Mouse (Mus musculus) NIH3T3 (cell line): ENCODE results near the gene Flrt1.

Experiments used
- DNase-seq: peaks from one replicate; pipeline ENCODE4 v3.0.0-alpha.2; 2012; ENCODE audit warnings: low read depth

Gene Flrt1

GRCm38 (mm10) chr19:7130317-7130716 is 24.8 kb upstream of the Flrt1 start:
- DNase-seq: no peak

DNA sequence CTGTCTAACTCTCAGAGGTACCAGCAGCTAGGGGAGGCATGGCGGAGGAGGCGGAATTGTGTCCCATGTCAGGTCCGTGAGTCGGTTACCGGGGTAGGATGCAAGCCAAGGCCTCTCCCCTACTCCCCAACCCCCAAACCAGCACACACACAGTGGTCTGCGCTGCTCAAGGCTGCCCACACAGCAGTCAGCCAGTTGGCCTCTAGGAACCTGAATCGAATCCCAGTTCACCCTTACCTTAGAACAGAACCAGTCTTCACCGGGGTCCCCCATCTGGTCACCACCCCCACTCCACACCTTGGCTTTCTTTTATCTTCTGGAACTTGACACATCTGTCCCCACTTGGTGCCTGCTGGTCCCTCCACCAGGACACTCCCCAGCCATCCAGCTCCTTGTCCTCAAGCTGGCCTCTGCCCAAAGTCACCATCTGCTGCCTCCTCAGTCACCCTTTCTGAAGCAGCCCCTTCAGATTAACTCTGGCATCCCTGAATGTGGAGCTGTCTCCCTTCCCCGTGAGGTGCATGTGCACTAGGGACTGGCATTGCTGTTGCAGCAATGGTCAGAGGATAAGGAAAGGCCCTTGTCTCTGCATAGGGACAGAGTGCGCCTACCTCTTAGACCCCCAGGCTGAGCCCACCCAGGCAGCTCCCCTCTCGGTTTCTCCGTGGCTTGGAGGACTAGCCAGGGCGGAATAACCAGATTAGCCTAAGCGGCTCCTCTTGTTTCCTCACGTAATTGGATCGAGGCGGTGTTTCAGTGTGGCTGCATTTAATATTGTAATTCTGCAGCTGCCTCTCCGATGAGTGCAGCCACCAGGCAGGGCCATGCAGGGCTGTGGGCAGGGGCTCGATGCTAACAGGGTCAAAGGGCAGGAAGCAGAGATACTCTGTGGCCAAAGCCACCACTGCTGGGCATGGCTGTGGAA is 23.3 kb upstream of the Flrt1 start:
- DNase-seq: no peak

- no peak for DNase-seq
Measured at GRCm38 (mm10) chr19:7126933-7127332, 21.4 kb upstream of the Flrt1 start.

DNA sequence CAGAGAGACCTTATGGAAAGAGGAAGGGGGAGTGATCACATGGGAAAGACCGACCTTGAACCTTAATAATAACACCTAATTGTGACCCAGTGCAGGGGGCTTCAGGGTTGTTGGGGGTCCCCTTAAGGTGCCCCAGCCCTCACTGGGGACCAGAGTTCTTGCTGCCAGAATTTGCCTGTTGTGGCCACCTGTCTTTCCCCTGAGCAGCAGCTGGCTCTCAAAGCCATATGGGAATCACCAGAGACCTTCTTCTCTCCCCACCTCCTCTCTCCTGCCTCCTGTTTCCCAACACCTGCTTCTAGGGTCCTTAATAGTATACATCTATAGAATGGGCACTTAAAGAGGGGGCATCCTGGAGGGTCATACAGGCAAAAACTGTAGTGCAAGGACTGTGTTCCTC is 20.7 kb upstream of the Flrt1 start:
- no peak for DNase-seq

DNA sequence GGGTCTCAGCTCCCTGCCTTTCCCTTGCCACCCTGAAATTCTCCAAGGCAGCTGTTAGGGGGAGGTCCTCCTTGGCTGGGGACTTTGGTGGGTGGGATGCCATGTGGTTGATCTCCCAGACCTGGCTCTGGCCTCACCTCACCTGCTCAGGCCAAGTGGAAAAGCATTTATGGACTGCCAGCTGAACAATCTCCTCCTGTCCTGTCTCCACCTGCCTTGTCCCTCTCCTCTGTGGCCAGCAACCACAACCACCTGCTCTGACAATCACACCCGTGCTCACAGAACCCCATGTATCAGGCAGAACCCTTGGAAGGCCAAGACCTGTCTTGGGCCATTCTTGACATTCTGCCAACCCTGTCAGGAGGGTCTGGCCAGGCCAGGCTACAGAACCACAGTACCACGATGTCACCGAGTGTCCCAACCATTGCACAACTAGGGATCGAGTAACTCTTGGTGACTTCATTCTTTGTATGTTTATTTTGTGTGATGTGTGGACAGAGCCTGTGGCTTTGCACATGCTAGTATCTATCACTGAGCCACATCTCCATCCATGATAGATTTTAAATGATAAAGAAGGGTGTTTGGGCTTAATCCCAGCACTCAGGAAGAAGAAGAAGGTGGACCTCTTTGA is 20.1 kb upstream of the Flrt1 start:
- no peak for DNase-seq

DNA sequence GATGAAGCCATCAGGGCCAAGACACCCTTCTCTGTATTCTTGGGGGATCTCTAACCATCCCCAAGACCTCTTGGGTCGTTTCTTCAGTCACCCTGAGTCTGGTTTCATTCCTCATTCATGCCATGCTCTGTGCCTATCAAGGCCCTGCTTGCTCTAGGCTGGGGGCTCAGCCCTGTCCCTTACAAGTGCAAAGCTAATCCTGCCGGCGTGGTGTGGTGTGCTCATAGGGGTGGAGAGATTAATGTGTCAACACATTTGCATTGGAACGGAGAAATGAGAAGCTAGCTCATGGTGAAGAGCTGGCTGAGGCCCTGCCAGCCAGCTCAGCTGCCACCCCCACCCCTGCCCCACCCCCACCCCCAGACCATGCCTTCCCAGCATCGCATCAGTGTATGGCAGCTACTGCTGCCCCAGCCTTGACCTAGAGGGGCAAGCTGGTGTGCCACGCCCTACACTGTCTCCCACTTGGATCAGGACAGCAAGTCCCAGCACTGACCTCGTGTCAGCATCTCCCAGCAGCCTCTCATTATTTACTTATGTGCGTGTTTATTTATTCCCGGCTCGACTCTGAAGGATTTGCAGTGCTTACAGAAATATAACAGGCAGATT is 17.3 kb upstream of the Flrt1 start:
- DNase-seq: no peak

DNA sequence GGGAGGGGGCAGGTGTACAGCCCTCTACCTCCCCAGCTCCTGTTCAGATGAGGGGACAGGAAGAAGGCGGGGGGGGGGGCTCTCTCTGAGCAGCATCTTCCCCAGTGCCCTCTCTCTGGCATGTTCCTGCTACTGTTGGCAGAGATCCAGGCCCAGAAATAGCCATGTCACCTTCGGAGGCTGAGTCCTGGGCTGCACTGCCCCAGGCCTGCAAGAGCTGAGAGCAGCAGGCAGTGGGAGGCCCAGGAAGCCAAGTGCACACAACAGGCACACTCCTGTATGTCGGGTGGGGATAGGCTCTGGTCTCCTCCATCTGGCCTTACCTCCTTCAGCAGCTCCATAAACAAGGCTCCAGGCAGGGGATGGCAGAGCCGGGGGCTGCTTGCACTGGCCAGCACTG is 16.7 kb upstream of the Flrt1 start:
- DNase-seq: no peak

GRCm38 (mm10) chr19:7121252-7121651 is 15.7 kb upstream of the Flrt1 start:
- DNase-seq: peak; percentile 16

DNA sequence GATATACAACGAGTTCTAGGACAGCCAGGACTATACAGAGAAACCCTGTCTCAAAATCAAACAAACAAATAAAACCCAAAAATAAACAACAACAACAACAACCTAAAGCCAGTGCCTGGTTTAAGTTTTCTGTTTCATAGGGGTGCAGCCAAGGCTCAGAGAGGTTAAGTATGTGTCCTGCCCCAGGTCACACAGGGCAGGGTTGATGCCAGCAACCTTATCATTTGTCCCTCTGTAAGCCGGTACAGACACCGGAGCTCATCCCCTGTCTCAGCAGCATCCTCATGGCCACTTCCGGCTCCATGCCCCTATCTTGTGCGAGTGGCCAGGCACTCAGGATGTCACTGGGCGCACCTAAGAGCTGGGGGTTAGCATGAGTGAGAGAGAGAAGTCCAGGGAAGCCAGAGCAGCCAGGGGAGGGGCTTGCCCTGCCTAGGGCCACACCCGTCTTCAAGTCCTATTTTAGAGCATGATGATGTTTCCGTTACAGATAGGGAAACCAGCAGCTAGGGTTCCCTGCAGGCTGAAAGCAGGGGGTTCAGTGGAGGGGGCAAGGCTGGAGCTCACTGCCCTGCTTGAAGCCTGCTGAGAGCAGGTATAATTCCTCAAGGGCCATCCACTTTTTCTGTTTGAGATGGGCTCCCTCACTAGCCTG is 12.3 kb upstream of the Flrt1 start:
- DNase-seq: no peak

DNA sequence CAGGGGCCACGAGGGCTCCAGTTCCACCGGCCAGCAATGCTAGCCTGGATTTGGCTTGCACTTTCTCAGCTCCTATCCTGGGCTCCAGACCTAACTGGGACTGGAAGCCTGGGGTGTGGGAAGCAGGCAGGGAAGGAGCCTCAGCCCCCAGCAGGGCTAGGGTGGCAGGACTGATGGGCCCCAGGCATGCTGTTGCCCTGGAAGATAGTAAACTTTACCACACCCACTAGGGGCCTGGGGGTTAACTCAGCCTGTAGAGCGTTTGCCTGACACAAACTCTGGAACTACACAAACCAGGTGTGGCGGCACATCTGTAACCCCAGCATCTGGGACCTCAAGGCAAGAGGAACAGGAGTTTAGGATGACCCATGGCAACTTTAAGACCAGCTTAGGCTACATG is 11.6 kb upstream of the Flrt1 start:
- no peak for DNase-seq

DNA sequence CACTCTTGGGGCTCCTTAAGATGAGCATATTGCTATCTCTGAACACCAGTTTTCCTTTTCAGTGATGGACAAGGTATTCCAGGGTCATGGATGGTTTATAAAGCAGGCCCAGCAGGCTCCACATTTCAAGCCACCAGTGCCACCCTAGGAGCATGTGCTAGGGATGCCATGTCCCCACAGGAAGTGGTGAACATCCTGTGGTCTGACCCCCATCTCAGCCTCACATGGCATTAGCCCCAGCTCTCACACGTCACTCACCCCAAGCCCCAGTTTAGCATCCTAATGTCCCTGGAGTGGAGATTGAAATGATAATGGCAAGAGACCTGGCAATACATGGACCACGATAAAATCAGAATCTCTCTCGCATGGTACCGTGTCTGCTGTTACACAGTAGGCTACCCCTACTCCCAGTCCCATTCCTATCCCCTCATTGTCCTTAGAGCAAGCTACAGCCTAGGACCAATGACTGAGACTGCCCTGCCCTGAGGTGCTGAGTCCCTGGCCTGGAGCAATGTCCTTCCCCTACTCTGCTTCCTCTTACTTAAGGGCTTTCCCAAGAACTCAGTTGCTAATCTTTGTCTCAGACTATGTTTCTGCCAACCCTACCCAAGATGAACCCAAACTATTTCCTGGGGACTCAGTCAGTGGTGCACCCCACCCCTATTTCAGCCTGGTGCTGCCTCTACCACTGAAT is 10.7 kb upstream of the Flrt1 start:
- no peak for DNase-seq

DNA sequence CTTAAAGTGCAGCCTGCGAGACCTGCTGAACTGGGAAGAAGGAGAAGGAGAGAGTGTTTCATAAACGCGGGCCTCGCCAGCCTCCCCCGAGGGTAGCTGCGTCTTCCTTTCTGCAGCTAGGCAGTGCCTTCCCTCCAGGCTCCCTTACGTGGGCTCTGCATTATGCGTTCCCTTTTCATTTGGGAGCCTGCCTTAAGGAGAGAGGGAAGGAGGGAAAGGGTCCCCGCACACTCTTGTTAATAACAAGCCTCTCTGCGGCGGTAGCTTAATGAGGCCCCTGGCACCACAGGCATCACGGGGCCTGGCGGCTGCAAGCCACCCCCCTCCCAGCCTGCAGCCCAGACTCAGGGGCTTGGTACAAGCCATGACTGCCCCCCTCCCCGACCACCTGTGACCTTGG is 8.0 kb upstream of the Flrt1 start:
- DNase-seq: no peak

- DNase-seq: no peak
Measured at GRCm38 (mm10) chr19:7112628-7113027, 7.1 kb upstream of the Flrt1 start.

GRCm38 (mm10) chr19:7111710-7112109 is 6.2 kb upstream of the Flrt1 start:
- no peak for DNase-seq

- no peak for DNase-seq
Measured at GRCm38 (mm10) chr19:7111309-7111708, 5.8 kb upstream of the Flrt1 start.

- peak; percentile 34 for DNase-seq
Measured at GRCm38 (mm10) chr19:7110875-7111274, 5.3 kb upstream of the Flrt1 start.

DNA sequence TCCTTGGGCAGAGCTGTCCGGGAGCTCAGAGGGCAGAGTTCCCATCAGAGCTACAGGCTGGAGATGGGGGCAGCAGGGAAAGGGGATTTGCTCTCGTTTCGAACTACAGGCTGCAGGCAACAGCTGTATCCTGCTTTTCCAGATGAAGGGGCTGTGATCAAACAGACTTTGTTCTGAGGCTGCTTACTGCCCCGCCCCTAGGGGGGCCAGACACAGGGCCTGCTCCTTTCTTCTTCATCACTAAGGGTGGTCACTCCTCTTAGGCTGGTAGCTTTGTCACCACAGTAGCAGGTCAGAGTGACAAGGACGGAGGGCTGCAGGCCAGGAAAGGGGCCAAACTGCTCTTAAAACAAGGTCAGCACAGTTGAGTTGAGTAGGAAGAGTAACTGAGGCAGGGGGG is 4.6 kb upstream of the Flrt1 start:
- no peak for DNase-seq

DNA sequence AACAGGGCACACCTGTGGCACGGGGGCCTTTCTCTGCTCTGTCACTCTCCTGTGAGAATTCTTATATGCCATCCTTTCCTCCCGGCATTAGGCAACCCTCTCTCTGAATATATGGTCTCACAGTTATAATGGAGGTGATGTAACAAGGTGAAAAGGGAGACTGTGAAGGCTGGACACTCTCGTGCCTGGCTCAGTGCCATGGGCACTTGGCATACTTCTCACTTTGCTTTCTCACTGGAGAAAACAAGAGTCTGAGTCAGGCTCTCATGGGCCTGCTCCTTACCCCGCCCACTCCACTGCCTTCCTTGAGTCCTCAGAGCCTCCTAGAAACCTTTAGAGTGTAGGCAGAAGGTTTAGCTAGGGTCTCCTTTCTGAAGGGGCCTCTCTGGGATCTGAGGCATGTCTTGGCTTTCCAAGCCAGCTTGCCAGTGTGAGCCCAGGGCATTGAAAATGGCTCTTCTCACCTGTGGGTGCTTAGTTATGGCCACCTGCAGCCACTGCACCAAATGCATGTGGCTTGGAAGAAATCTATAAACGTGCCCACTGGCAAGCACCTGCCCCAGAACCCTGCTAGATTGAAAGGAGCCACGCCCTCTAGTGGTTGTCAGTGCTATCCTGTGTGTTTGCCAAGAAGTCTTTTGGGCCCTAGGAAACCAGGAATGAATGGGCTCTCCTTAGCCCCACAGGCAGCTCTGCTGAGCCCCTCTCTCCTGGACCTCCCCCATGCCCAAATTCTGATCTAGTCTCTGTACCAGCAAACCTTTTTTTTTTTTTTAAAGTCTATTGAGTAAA is 2.8 kb upstream of the Flrt1 start:
- DNase-seq: peak; percentile 97

DNA sequence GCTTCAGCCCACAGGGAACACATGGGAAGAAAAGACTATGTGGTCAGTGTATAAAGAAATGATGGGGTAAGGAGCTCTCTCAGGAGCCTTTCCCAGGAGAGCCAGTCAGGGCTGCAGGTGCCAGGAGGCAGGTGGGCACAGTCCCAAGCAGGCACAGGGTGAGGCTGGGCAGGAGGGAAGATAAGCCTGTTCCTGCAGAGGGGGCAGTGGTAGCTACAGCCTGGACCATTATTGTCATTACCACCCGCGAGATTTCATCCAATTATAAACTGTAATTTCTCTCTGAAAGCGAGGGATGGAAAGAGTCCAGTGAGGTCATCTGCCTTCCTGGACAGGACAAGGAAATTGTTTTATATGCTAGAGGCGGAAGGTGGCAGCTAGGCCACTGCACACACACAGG is 1.6 kb upstream of the Flrt1 start:
- DNase-seq: no peak

- DNase-seq: no peak
Measured at GRCm38 (mm10) chr19:7106566-7106965, 1.0 kb upstream of the Flrt1 start.

DNA sequence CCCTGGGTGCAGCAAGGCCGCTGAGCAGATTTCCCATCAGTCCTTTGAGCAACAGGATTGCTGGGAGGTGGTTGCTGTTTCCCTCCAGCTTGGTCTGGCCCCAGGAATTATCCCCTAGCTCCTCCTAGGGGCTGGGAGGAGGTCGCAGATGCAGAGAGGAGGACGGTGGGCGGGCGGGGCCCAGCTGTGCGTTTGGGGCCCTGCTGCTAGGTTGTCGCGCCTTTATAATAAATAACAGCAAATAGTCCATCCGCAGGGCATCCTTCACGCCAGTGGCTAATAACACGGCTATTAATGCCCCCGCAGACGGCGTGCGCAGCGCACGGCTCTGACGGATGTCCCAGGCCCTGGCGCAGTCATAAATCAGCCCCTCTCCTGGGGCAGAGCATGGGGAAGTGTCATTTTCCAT is 1.5 kb downstream of the Flrt1 start:
- DNase-seq: peak; percentile 61
